Mouse (Mus musculus) CD4-positive, CD25-positive, alpha-beta regulatory T cell, adult 2 months (primary cell): ENCODE data around the gene 5730480H06Rik.

Source experiments
- DNase-seq: peaks from one replicate; pipeline ENCODE4 v3.0.0-alpha.2; 2012; ENCODE audit warnings: low read depth, low spot score

Gene 5730480H06Rik

GRCm38 (mm10) chr5:48421957-48422356, 94.2 kb downstream of the 5730480H06Rik start:
- no peak for DNase-seq

DNA sequence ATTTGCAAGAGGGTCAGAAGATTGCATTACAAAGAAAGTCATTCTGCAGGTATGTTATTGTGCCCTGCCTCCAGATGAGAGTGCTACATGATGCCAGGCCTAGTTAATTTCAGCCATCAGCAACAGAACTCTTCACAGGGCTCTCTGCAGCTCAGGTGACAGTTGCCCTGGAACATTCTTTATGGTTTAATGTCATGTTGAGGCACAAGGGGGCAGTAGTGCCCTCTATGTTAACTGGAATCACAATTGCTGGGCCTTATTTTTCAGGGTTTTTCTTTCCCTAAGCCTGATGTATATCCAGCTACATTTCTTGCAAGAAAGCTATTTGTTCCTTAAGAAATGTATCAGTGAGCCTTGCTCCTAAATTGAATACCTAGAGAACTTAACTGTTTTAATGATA, 102.7 kb downstream of the 5730480H06Rik start:
- no peak for DNase-seq

DNA sequence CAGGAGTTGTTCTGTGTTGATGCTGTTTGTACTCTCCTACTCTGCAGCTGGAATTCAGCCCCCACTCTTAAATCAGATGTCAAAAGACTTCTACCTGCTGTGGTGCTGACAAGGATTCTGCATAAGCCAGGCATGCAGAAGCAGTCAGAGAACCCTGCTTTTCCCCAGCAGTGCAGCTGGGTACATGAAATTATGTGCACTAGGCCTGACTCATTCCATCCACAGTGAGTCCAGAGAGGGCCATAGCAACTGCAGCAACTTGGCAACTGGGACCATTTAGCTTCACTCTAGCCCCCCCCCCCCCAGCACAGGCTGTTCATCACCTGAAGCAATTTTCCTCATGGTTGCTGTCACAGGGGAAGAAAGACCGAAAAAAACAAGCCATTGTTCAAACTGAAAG, 121.1 kb downstream of the 5730480H06Rik start:
- no peak for DNase-seq

GRCm38 (mm10) chr5:48460221-48460620, 132.5 kb downstream of the 5730480H06Rik start:
- DNase-seq: no peak
